Mouse (Mus musculus): ENCODE results near the gene Ticam1. TPM values are rescaled to one million over a fixed set of nuclear protein-coding genes. Genes with fewer than 3 reads are reported as not detected.

Ticam1 gene
- total and polyA plus RNA-seq, 3 experiments: 6.4 to 18.6 (median 17.6) TPM

DNA sequence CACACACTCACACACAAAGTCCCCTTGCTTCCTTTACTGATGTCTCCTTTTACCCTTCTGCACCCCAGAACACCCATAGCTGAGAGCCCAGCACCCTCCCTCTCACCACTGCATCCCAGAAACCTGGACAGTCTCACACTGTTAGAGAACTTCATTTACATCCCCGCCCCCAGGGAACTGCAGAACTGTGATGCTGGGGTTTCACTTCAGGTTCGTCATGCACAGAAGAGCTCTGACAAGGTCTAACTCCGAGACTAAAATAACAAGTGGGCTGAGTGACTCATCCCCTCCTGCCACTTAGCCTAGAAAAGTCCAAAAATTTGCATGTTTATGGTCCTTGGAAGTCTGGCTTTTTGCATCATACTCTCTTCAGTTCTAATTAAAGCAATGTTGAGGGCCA is 10.3 kb downstream of the Ticam1 start:
- Histone ChIP-seq H3K27me3 (replicated peaks) (no peaks in the 10 kb centered on the region), H3K4me3 (replicated peaks in 1 of 3; ENCODE audit: low read depth in 2 of 3, low read length in 2 of 3, poor library complexity in 1 of 3) (no peak overlapping the region), H3K79me2 (replicated peaks; ENCODE audit: control insufficient read depth, extremely low read depth, insufficient read depth, poor library complexity, severe bottlenecking) (peaks cover 22% of the 10 kb centered on the region), H3K27ac (ENCODE audit: insufficient read depth, low read depth) (peak overlapping the region; percentile 100), H3K4me2 (ENCODE audit: insufficient read depth, low read depth, poor library complexity, severe bottlenecking) (peak overlapping the region; percentile 32), H3K4me1 (ENCODE audit: control insufficient read depth in 1 of 2, insufficient read depth in 2 of 2) (peaks cover 34 to 74% of the 10 kb centered on the region in 2 experiments), H3K36me3 (replicated peaks in 1 of 2; ENCODE audit: control insufficient read depth in 1 of 2, insufficient read depth in 1 of 2, low read length in 1 of 2) (peaks cover 27 to 36% of the 10 kb centered on the region in 2 experiments), H3K9me3 (replicated peaks; ENCODE audit: low read length) (no peaks in the 10 kb centered on the region), H3K9ac (ENCODE audit: insufficient read depth, low read depth) (no peak overlapping the region)
- TF ChIP-seq KAT2A (IDR thresholded peaks at IDR 0.05; ENCODE audit: insufficient replicate concordance, low read length): 0 out of 2 replicates have a peak, but pooled peaks have one; percentile 3
- TF ChIP-seq CHD2 (IDR thresholded peaks at IDR 0.05; ENCODE audit: low read length): peak; percentile 87
- TF ChIP-seq MEF2A (IDR thresholded peaks at IDR 0.05; ENCODE audit: borderline replicate concordance, low read depth, low read length): peak; percentile 100
- peak; percentile 61 for TF ChIP-seq POLR2AphosphoS2 (IDR thresholded peaks at IDR 0.05; ENCODE audit: low read depth, low read length)
- TF ChIP-seq BHLHE40 (IDR thresholded peaks at IDR 0.05; ENCODE audit: low read depth, low read length): peak; percentile 92
- peak; percentile 97 for TF ChIP-seq JUN (IDR thresholded peaks at IDR 0.05; ENCODE audit: insufficient read depth, low read depth, low read length)
- 0 out of 2 replicates have a peak, but pooled peaks have one; percentile 6 for TF ChIP-seq MAX (IDR thresholded peaks at IDR 0.05; ENCODE audit: low read length)
- TF ChIP-seq TBP (conservative IDR thresholded peaks at IDR 0.05; ENCODE audit: low read depth, low read length): 0 out of 2 replicates have a peak, but pooled peaks have one; percentile 44
- TF ChIP-seq MXI1 (IDR thresholded peaks at IDR 0.05; ENCODE audit: low read depth, low read length): peak; percentile 29; the same call in 1 of the 2 replicates
- peak; percentile 84 for TF ChIP-seq MAFK (IDR thresholded peaks at IDR 0.05; ENCODE audit: insufficient replicate concordance, low read length)
- peak; percentile 30; the same call in 1 of the 2 replicates for TF ChIP-seq HCFC1 (IDR thresholded peaks at IDR 0.05; ENCODE audit: low read depth, low read length)
- peak; percentile 13; the same call in 1 of the 2 replicates for TF ChIP-seq ZMIZ1 (IDR thresholded peaks at IDR 0.05; ENCODE audit: low read depth, low read length)
- peak; percentile 85; the same call in 1 of the 2 replicates for TF ChIP-seq MAZ (IDR thresholded peaks at IDR 0.05; ENCODE audit: low read depth, low read length)
- TF ChIP-seq ZC3H11A (IDR thresholded peaks at IDR 0.05; ENCODE audit: low read depth, low read length): no peak
- peak; percentile 96 for TF ChIP-seq EP300 (IDR thresholded peaks at IDR 0.05; ENCODE audit: low read length)
- TF ChIP-seq ETS1 (conservative IDR thresholded peaks at IDR 0.05; ENCODE audit: low read depth, low read length): peak; percentile 100
- no peak; the same call in 1 of the 2 replicates for TF ChIP-seq ELF1 (IDR thresholded peaks at IDR 0.05; ENCODE audit: low read depth, low read length)
- TF ChIP-seq USF2 (conservative IDR thresholded peaks at IDR 0.05; ENCODE audit: low read depth, low read length): no peak
- TF ChIP-seq IRF4 (IDR thresholded peaks at IDR 0.05; ENCODE audit: low read depth, low read length): peak; percentile 98
- no peak for TF ChIP-seq NRF1 (IDR thresholded peaks at IDR 0.05; ENCODE audit: low read depth, low read length)
- TF ChIP-seq RCOR1 (conservative IDR thresholded peaks at IDR 0.05; ENCODE audit: low read depth, low read length): no peak; the same call in 1 of the 2 replicates
- peak; percentile 96 for TF ChIP-seq TCF12 (IDR thresholded peaks at IDR 0.05; ENCODE audit: low read depth, low read length)
- peak; percentile 97 for TF ChIP-seq JUND (conservative IDR thresholded peaks at IDR 0.05; ENCODE audit: low read depth, low read length)
- TF ChIP-seq ZKSCAN1 (IDR thresholded peaks at IDR 0.05; ENCODE audit: borderline replicate concordance, low read depth, low read length): no peak
- peak; percentile 72 for TF ChIP-seq SIN3A (IDR thresholded peaks at IDR 0.05; ENCODE audit: low read length)
- TF ChIP-seq ZNF384 (IDR thresholded peaks at IDR 0.05; ENCODE audit: low read depth, low read length): peak; percentile 34
- no peak for TF ChIP-seq RAD21 (IDR thresholded peaks at IDR 0.05; ENCODE audit: low read depth, low read length)
- TF ChIP-seq POLR2A (IDR thresholded peaks at IDR 0.05; ENCODE audit: low read depth, low read length): peak; percentile 34
- no peak for TF ChIP-seq SMC3 (IDR thresholded peaks at IDR 0.05; ENCODE audit: low read depth, low read length)
- in situ Hi-C loops (cut with MboI; ENCODE audit: low pct_ligation_motif_present, low pct_unique_long_range_greater_than_20kb, low sequenced_read_pairs): no loop called here
- DNase-seq (ENCODE audit: extremely low read depth): peak; percentile 98
- dilution Hi-C loops (cut with MboI; ENCODE audit: extremely low pct_ligation_motif_present, extremely low pct_unique_long_range_greater_than_20kb, low sequenced_read_pairs): no loop called here

All from CH12.LX (cell line).